Mouse (Mus musculus) embryo, embryonic 11.5 days (tissue): ENCODE measurements around the gene Gtsf1l.
A peak's percentile ranks its signal among the peaks of the same experiment; 100 is the strongest.

Source experiments
- DNase-seq: peaks from one replicate; pipeline ENCODE4 v3.0.0-alpha.2; 2012; ENCODE audit warnings: low read depth, low spot score

Gene Gtsf1l

GRCm38 (mm10) chr2:163087728-163088127 lies at the start of gene Gtsf1l:
Gene Gtsf1l, minus strand, starts transcription at chr2:163087855.
- no peak for DNase-seq

- no peak for DNase-seq
Measured at GRCm38 (mm10) chr2:163136996-163137395, 49.3 kb upstream of the Gtsf1l start.

GRCm38 (mm10) chr2:163135931-163136330 lies 48.3 kb upstream of the Gtsf1l start:
- no peak for DNase-seq

- no peak for DNase-seq
Measured at GRCm38 (mm10) chr2:163132314-163132713, 44.7 kb upstream of the Gtsf1l start.

- no peak for DNase-seq
Measured at GRCm38 (mm10) chr2:163130837-163131236, 43.2 kb upstream of the Gtsf1l start.

GRCm38 (mm10) chr2:163123496-163123895 lies 35.8 kb upstream of the Gtsf1l start:
- DNase-seq, result no peak

GRCm38 (mm10) chr2:163122319-163122718 lies 34.7 kb upstream of the Gtsf1l start:
- DNase-seq, result peak; percentile 51

GRCm38 (mm10) chr2:163121353-163121660 lies 33.7 kb upstream of the Gtsf1l start:
- no peak for DNase-seq

GRCm38 (mm10) chr2:163120626-163121352 lies 33.1 kb upstream of the Gtsf1l start:
- DNase-seq, result no peak

GRCm38 (mm10) chr2:163111413-163112201 lies 24.0 kb upstream of the Gtsf1l start:
- no peak for DNase-seq

GRCm38 (mm10) chr2:163110706-163111105 lies 23.1 kb upstream of the Gtsf1l start:
- DNase-seq, result no peak

GRCm38 (mm10) chr2:163108385-163108784 lies 20.7 kb upstream of the Gtsf1l start:
- no peak for DNase-seq

GRCm38 (mm10) chr2:163104086-163104770 lies 16.6 kb upstream of the Gtsf1l start:
- no peak for DNase-seq

GRCm38 (mm10) chr2:163102900-163103653 lies 15.4 kb upstream of the Gtsf1l start:
- no peak for DNase-seq

- no peak for DNase-seq
Measured at GRCm38 (mm10) chr2:163102216-163102615, 14.6 kb upstream of the Gtsf1l start.

- DNase-seq, result peak; percentile 41
Measured at GRCm38 (mm10) chr2:163101646-163102203, 14.1 kb upstream of the Gtsf1l start.

GRCm38 (mm10) chr2:163100551-163100950 lies 12.9 kb upstream of the Gtsf1l start:
- DNase-seq, result no peak

- no peak for DNase-seq
Measured at GRCm38 (mm10) chr2:163099919-163100318, 12.3 kb upstream of the Gtsf1l start.

GRCm38 (mm10) chr2:163095784-163096183 lies 8.1 kb upstream of the Gtsf1l start:
- no peak for DNase-seq

GRCm38 (mm10) chr2:163094909-163095308 lies 7.3 kb upstream of the Gtsf1l start:
- DNase-seq, result no peak

- DNase-seq, result no peak
Measured at GRCm38 (mm10) chr2:163089475-163090123, 1.9 kb upstream of the Gtsf1l start.
